Comparison of ENCODE assay signal across 34 mouse cellular contexts in the genomic region with DNA sequence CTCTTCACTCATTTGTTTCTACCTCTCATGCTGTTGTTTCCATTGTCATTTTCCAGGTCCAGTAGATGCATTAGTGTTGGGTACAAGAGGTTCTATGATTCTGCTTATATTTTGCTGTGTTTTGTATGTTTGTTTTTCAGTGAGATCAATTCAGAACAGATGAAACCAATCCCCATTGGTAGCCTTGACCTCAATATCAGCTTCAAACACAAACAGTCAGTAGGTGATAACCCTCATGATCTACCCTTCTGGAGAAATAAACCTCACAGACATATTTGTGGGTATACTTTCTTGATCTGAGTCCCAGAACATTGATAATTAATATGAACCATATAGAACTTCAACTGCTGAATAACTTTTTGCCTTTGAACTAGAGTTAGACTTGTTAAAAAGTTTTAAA.
"Had no signal": no experiment of that assay in that cellular context is flagged by ENCODE, and none has a peak within 500 bp of the region (broad histone marks: within the 10 kb centered on the region; RNA-seq: fewer than 3 reads in every experiment).

No protein-coding gene starts in this region.

- ATAC-seq: hindbrain, embryonic 16.5 days; hindbrain, postnatal 0 days; inflammation-experienced regulatory T-cells, adult 6 months; intestine, embryonic 15.5 days; intestine, embryonic 16.5 days; intestine, postnatal 0 days had no signal

- H3K9ac ChIP-seq: heart, embryonic 13.5 days; heart, embryonic 15.5 days; hindbrain, embryonic 12.5 days; hindbrain, embryonic 13.5 days; hindbrain, embryonic 14.5 days; hindbrain, embryonic 15.5 days; intestine, embryonic 15.5 days; kidney, embryonic 15.5 days had no signal

- H3K27ac ChIP-seq: heart, embryonic 10.5 days; heart, embryonic 13.5 days; heart, embryonic 15.5 days; hindbrain, embryonic 10.5 days; hindbrain, embryonic 12.5 days; hindbrain, embryonic 13.5 days; hindbrain, embryonic 14.5 days; hindbrain, embryonic 15.5 days; hindbrain, postnatal 0 days; intestine, embryonic 15.5 days; kidney, embryonic 15.5 days; kidney, postnatal 0 days; layer of hippocampus, adult 2 months had no signal

- H3K36me3 ChIP-seq: heart, embryonic 10.5 days; heart, embryonic 13.5 days; heart, embryonic 15.5 days; hindbrain, embryonic 10.5 days; hindbrain, embryonic 12.5 days; hindbrain, embryonic 13.5 days; hindbrain, embryonic 15.5 days; intestine, embryonic 15.5 days; kidney, embryonic 15.5 days had no signal

- H3K27me3 ChIP-seq: heart, embryonic 13.5 days; heart, embryonic 15.5 days; hindbrain, embryonic 12.5 days; hindbrain, embryonic 13.5 days; hindbrain, embryonic 15.5 days; intestine, embryonic 15.5 days; kidney, embryonic 15.5 days had no signal

- H3K4me2 ChIP-seq: heart, embryonic 11.5 days; heart, embryonic 13.5 days; heart, embryonic 15.5 days; hindbrain, embryonic 12.5 days; hindbrain, embryonic 13.5 days; hindbrain, embryonic 14.5 days; hindbrain, embryonic 15.5 days; intestine, embryonic 15.5 days; kidney, embryonic 15.5 days had no signal

- DNase-seq: heart, postnatal 10 days; heart, postnatal 14 days; heart, postnatal 36 days; heart, postnatal 4 days; kidney, adult 11 months; kidney, adult 18-20 months; kidney, adult 2 months; kidney, adult 8-10 months; kidney, adult 9 months; kidney, postnatal 10 days; kidney, postnatal 14 days; kidney, postnatal 25 days; kidney, postnatal 36 days; kidney, postnatal 4 days; layer of hippocampus, adult 9-11 months; layer of hippocampus, postnatal 36 days had no signal

- H3K4me1 ChIP-seq: heart, embryonic 10.5 days; heart, embryonic 13.5 days; heart, embryonic 15.5 days; hindbrain, embryonic 10.5 days; hindbrain, embryonic 12.5 days; hindbrain, embryonic 13.5 days; hindbrain, embryonic 15.5 days; intestine, embryonic 15.5 days; kidney, embryonic 15.5 days had no signal

- H3K4me3 ChIP-seq: heart, embryonic 10.5 days; heart, embryonic 13.5 days; heart, embryonic 15.5 days; hindbrain, embryonic 10.5 days; hindbrain, embryonic 12.5 days; hindbrain, embryonic 13.5 days; hindbrain, embryonic 15.5 days; intestine, embryonic 15.5 days; kidney, embryonic 15.5 days; layer of hippocampus, adult 2 months had no signal

- H3K9me3 ChIP-seq: heart, embryonic 10.5 days; heart, embryonic 13.5 days; heart, embryonic 15.5 days; hindbrain, embryonic 10.5 days; hindbrain, embryonic 12.5 days; hindbrain, embryonic 13.5 days; hindbrain, embryonic 15.5 days; intestine, embryonic 15.5 days; kidney, embryonic 15.5 days had no signal
